ENCODE assay signal across 33 mouse cellular contexts in genomic region chr4:119261087-119261713, GRCm38 (mm10). TPM values are rescaled to one million over a fixed set of nuclear protein-coding genes. Genes with fewer than 3 reads are reported as not detected.
DNase-seq lines count a peak whose midpoint lies in the region; ATAC-seq and TF ChIP-seq lines count a peak whose summit lies in the region.
"Had no signal": no experiment of that assay in that cellular context is flagged by ENCODE, and none has a peak within 500 bp of the region (broad histone marks: within the 10 kb centered on the region; RNA-seq: fewer than 3 reads in every experiment).

No protein-coding gene starts in this region.

- H3K36me3 ChIP-seq in heart, embryonic 12.5 days: no peaks in the 10 kb centered on the region
- no peaks in the 10 kb centered on the region for H3K36me3 ChIP-seq in heart, embryonic 16.5 days (ENCODE audit: control insufficient read depth, insufficient read depth)
- no peaks in the 10 kb centered on the region for H3K36me3 ChIP-seq in midbrain, postnatal 0 days (ENCODE audit: insufficient read depth, low read length)
- H3K36me3 ChIP-seq: embryonic facial prominence, embryonic 10.5 days; embryonic facial prominence, embryonic 15.5 days; heart, embryonic 13.5 days; limb, embryonic 12.5 days; liver, embryonic 15.5 days; lung, embryonic 15.5 days; midbrain, embryonic 13.5 days had no signal

- H3K27ac ChIP-seq in heart, embryonic 12.5 days (ENCODE audit: poor library complexity, severe bottlenecking): no peak overlapping the region
- H3K27ac ChIP-seq in heart, embryonic 16.5 days (ENCODE audit: low read length): peak overlapping the region; percentile 49
- no peak overlapping the region for H3K27ac ChIP-seq in midbrain, postnatal 0 days (ENCODE audit: low read depth, low read length)
- H3K27ac ChIP-seq: embryonic facial prominence, embryonic 10.5 days; embryonic facial prominence, embryonic 15.5 days; forebrain, embryonic 13.5 days; heart, embryonic 13.5 days; limb, embryonic 12.5 days; liver, embryonic 15.5 days; lung, embryonic 15.5 days; midbrain, embryonic 13.5 days had no signal

- intact Hi-C loops in heart, postnatal 36 days (cut with DNase I): loop anchor here (1.0 kb wide), 1 partner anchor 13 kb away; no protein-coding TSS in a partner anchor

- H3K4me1 ChIP-seq in heart, embryonic 12.5 days (replicated peaks): peaks cover 12% of the 10 kb centered on the region
- H3K4me1 ChIP-seq in heart, embryonic 16.5 days (ENCODE audit: control insufficient read depth, insufficient read depth, low read length): no peaks in the 10 kb centered on the region
- peaks cover 6% of the 10 kb centered on the region for H3K4me1 ChIP-seq in lung, adult 2 months (ENCODE audit: control insufficient read depth, insufficient read depth, low read length)
- H3K4me1 ChIP-seq in midbrain, postnatal 0 days (ENCODE audit: insufficient read depth, low read length): no peaks in the 10 kb centered on the region
- H3K4me1 ChIP-seq: embryonic facial prominence, embryonic 15.5 days; forebrain, embryonic 13.5 days; limb, embryonic 12.5 days; lung, embryonic 15.5 days; midbrain, embryonic 13.5 days had no signal

- no peak overlapping the region for H3K4me3 ChIP-seq in heart, embryonic 12.5 days
- H3K4me3 ChIP-seq in heart, embryonic 16.5 days (ENCODE audit: low read length): no peak overlapping the region
- H3K4me3 ChIP-seq in lung, adult 2 months (replicated peaks; ENCODE audit: extremely low read depth, low read depth, low read length): no peak overlapping the region
- H3K4me3 ChIP-seq in midbrain, postnatal 0 days (ENCODE audit: low read depth, low read length): no peak overlapping the region
- H3K4me3 ChIP-seq: embryonic facial prominence, embryonic 10.5 days; embryonic facial prominence, embryonic 15.5 days; forebrain, embryonic 13.5 days; heart, embryonic 13.5 days; limb, embryonic 12.5 days; liver, embryonic 15.5 days; lung, embryonic 15.5 days; megakaryocyte, embryonic 14.5 days; midbrain, embryonic 13.5 days had no signal

- TF ChIP-seq POLR2A in lung, adult 2 months (IDR thresholded peaks at IDR 0.05; ENCODE audit: borderline replicate concordance, extremely low read depth, low read depth, low read length): 0 out of 2 replicates have a peak, but pooled peaks have one; percentile 12

- H3K4me2 ChIP-seq in heart, embryonic 12.5 days: no peak overlapping the region
- H3K4me2 ChIP-seq in heart, embryonic 16.5 days (ENCODE audit: low read depth, low read length): no peak overlapping the region
- H3K4me2 ChIP-seq in midbrain, postnatal 0 days (ENCODE audit: low read depth, low read length, poor library complexity, severe bottlenecking): no peak overlapping the region
- H3K4me2 ChIP-seq: embryonic facial prominence, embryonic 15.5 days; forebrain, embryonic 13.5 days; heart, embryonic 13.5 days; limb, embryonic 12.5 days; liver, embryonic 15.5 days; lung, embryonic 15.5 days; midbrain, embryonic 13.5 days had no signal

- no peaks in the 10 kb centered on the region for H3K9me3 ChIP-seq in heart, embryonic 12.5 days (replicated peaks)
- H3K9me3 ChIP-seq in heart, embryonic 16.5 days (replicated peaks; ENCODE audit: control insufficient read depth, low read length): no peaks in the 10 kb centered on the region
- H3K9me3 ChIP-seq in midbrain, postnatal 0 days (ENCODE audit: low read length): no peaks in the 10 kb centered on the region
- H3K9me3 ChIP-seq: embryonic facial prominence, embryonic 10.5 days; embryonic facial prominence, embryonic 15.5 days; forebrain, embryonic 13.5 days; heart, embryonic 13.5 days; limb, embryonic 12.5 days; liver, embryonic 15.5 days; lung, embryonic 15.5 days; megakaryocyte, embryonic 14.5 days; midbrain, embryonic 13.5 days had no signal

- no peak for ATAC-seq in heart, embryonic 12.5 days (ENCODE audit: insufficient number of reproducible peaks, low FRiP score)
- 0 out of 2 replicates have a peak, but pooled peaks have one; percentile 25 for ATAC-seq in heart, embryonic 16.5 days (replicated peaks; ENCODE audit: extremely low read depth, insufficient read depth, low FRiP score)
- ATAC-seq in midbrain, postnatal 0 days (ENCODE audit: low FRiP score): no peak
- ATAC-seq: forebrain, embryonic 13.5 days; hindbrain, embryonic 16.5 days; midbrain, embryonic 13.5 days; Patski had no signal

- 38% methylated on average over 7 of the region's 7 CpGs for WGBS in heart, embryonic 12.5 days
- 37% methylated on average over 7 of the region's 7 CpGs for WGBS in heart, embryonic 16.5 days
- WGBS in lung, adult 2 months: 37% methylated on average over 7 of the region's 7 CpGs
- WGBS in midbrain, postnatal 0 days: 67% methylated on average over 7 of the region's 7 CpGs

- no peak for TF ChIP-seq CTCF in lung, adult 2 months (IDR thresholded peaks at IDR 0.05; ENCODE audit: insufficient read depth, low read length)
- no peak for TF ChIP-seq CTCF in midbrain, postnatal 0 days (IDR thresholded peaks at IDR 0.05)

- no peaks in the 10 kb centered on the region for H3K27me3 ChIP-seq in heart, embryonic 12.5 days (replicated peaks)
- no peaks in the 10 kb centered on the region for H3K27me3 ChIP-seq in heart, embryonic 16.5 days (ENCODE audit: control insufficient read depth, insufficient read depth, low read length)
- H3K27me3 ChIP-seq in midbrain, postnatal 0 days (ENCODE audit: insufficient read depth, low read length): no peaks in the 10 kb centered on the region
- H3K27me3 ChIP-seq: embryonic facial prominence, embryonic 15.5 days; forebrain, embryonic 13.5 days; heart, embryonic 13.5 days; limb, embryonic 12.5 days; lung, embryonic 15.5 days; midbrain, embryonic 13.5 days; Patski had no signal

- H3K9ac ChIP-seq in heart, embryonic 12.5 days: no peak overlapping the region
- no peak overlapping the region for H3K9ac ChIP-seq in heart, embryonic 16.5 days (ENCODE audit: low read length)
- H3K9ac ChIP-seq in midbrain, postnatal 0 days (replicated peaks; ENCODE audit: low read length, poor library complexity, severe bottlenecking): no peak overlapping the region
- H3K9ac ChIP-seq: embryonic facial prominence, embryonic 15.5 days; forebrain, embryonic 13.5 days; heart, embryonic 13.5 days; limb, embryonic 12.5 days; liver, embryonic 15.5 days; lung, embryonic 15.5 days; midbrain, embryonic 13.5 days had no signal

- peak; percentile 97 for DNase-seq in heart, adult 11 months
- DNase-seq in heart, postnatal 36 days: no peak
- DNase-seq in lung, adult 2 months: no peak
- no peak for DNase-seq in lung, postnatal 10 days
- DNase-seq in lung, postnatal 36 days: peak; percentile 60
- no peak for DNase-seq in midbrain, postnatal 0 days (ENCODE audit: low spot score)
- DNase-seq: adrenal gland, postnatal 36 days; cerebellum, adult 2 months; cerebellum, postnatal 25 days; gastrocnemius, postnatal 36 days; kidney, adult 9 months; kidney, postnatal 14 days; layer of hippocampus, adult 9-11 months; thymus, adult 2 months; thymus, postnatal 36 days had no signal

RNA-seq across cellular contexts. Expression of gene Cldn19, which starts 6.0 kb away (rescaled TPM):
- polyA plus RNA-seq in heart, embryonic 12.5 days (2016; fragmentation: Nextera tagmentation; extraction: Ambion mirVana): not detected in 2 replicates
- not detected in 2 replicates for polyA plus RNA-seq in heart, embryonic 16.5 days (2015; fragmentation: Nextera tagmentation; extraction: Ambion mirVana)
- total RNA-seq in heart, postnatal 36 days (2021): not detected
- 1.2 TPM in 2 replicates for polyA plus RNA-seq in lung, adult 2 months (2012; rRNA removed)
- 2.7 and 4.5 TPM in 2 replicates for total RNA-seq in midbrain, postnatal 0 days (2014; rRNA removed)
- polyA plus RNA-seq in midbrain, postnatal 0 days (2015; fragmentation: Nextera tagmentation; extraction: Ambion mirVana): 0.75 and 0.77 TPM in 2 replicates
- total RNA-seq: liver, adult 2 months; MEL; monocyte, adult 5-6 weeks had no signal
- polyA plus RNA-seq: embryonic facial prominence, embryonic 10.5 days; heart, embryonic 13.5 days; intestine, embryonic 14.5 days; liver, adult 2 months; liver, embryonic 15.5 days; lung, embryonic 15.5 days had no signal

RNA-seq across cellular contexts. Expression of gene P3h1, which starts 28.5 kb away (rescaled TPM):
- polyA plus RNA-seq in heart, embryonic 12.5 days (2016; fragmentation: Nextera tagmentation; extraction: Ambion mirVana): 32.8 and 34.3 TPM in 2 replicates
- polyA plus RNA-seq in heart, embryonic 16.5 days (2015; fragmentation: Nextera tagmentation; extraction: Ambion mirVana): 28.2 and 29.3 TPM in 2 replicates
- 10 to 100 TPM; 13.3 to 15.1 TPM for total RNA-seq in heart, postnatal 36 days (2021)
- 22.4 and 24.0 TPM in 2 replicates for polyA plus RNA-seq in lung, adult 2 months (2012; rRNA removed)
- total RNA-seq in midbrain, postnatal 0 days (2014; rRNA removed): 14.9 and 15.0 TPM in 2 replicates
- 9.8 and 10.2 TPM in 2 replicates for polyA plus RNA-seq in midbrain, postnatal 0 days (2015; fragmentation: Nextera tagmentation; extraction: Ambion mirVana)

RNA-seq across cellular contexts. Expression of gene AU022252, which starts 28.7 kb away (rescaled TPM):
- 27.8 and 28.9 TPM in 2 replicates for polyA plus RNA-seq in heart, embryonic 12.5 days (2016; fragmentation: Nextera tagmentation; extraction: Ambion mirVana)
- polyA plus RNA-seq in heart, embryonic 16.5 days (2015; fragmentation: Nextera tagmentation; extraction: Ambion mirVana): 22.5 and 23.4 TPM in 2 replicates
- 10 to 100 TPM; 22.2 to 24.5 TPM for total RNA-seq in heart, postnatal 36 days (2021)
- polyA plus RNA-seq in lung, adult 2 months (2012; rRNA removed): 3.4 and 6.5 TPM in 2 replicates
- 13.6 and 30.0 TPM in 2 replicates for total RNA-seq in midbrain, postnatal 0 days (2014; rRNA removed)
- 20.1 and 22.1 TPM in 2 replicates for polyA plus RNA-seq in midbrain, postnatal 0 days (2015; fragmentation: Nextera tagmentation; extraction: Ambion mirVana)

RNA-seq across cellular contexts. Expression of gene Ybx1, which starts 33.2 kb away (rescaled TPM):
- 851 and 903 TPM in 2 replicates for polyA plus RNA-seq in heart, embryonic 12.5 days (2016; fragmentation: Nextera tagmentation; extraction: Ambion mirVana)
- polyA plus RNA-seq in heart, embryonic 16.5 days (2015; fragmentation: Nextera tagmentation; extraction: Ambion mirVana): 501 and 547 TPM in 2 replicates
- total RNA-seq in heart, postnatal 36 days (2021): 100 to 1,000 TPM; 786 to 814 TPM
- 158 and 195 TPM in 2 replicates for polyA plus RNA-seq in lung, adult 2 months (2012; rRNA removed)
- 678 and 724 TPM in 2 replicates for total RNA-seq in midbrain, postnatal 0 days (2014; rRNA removed)
- 971 and 1,006 TPM in 2 replicates for polyA plus RNA-seq in midbrain, postnatal 0 days (2015; fragmentation: Nextera tagmentation; extraction: Ambion mirVana)

RNA-seq across cellular contexts. Expression of gene Tmem269, which starts 43.2 kb away (rescaled TPM):
- polyA plus RNA-seq in heart, embryonic 12.5 days (2016; fragmentation: Nextera tagmentation; extraction: Ambion mirVana): 0.19 TPM in 1 of 2 replicates, not detected in the other
- 0.15 and 0.22 TPM in 2 replicates for polyA plus RNA-seq in heart, embryonic 16.5 days (2015; fragmentation: Nextera tagmentation; extraction: Ambion mirVana)
- not detected for total RNA-seq in heart, postnatal 36 days (2021)
- 0.25 and 0.28 TPM in 2 replicates for polyA plus RNA-seq in lung, adult 2 months (2012; rRNA removed)
- total RNA-seq in midbrain, postnatal 0 days (2014; rRNA removed): 0.11 TPM in 1 of 2 replicates, not detected in the other
- polyA plus RNA-seq in midbrain, postnatal 0 days (2015; fragmentation: Nextera tagmentation; extraction: Ambion mirVana): 0.43 and 0.83 TPM in 2 replicates
- total RNA-seq: adrenal gland, postnatal 36 days; gastrocnemius, postnatal 36 days; MEL; monocyte, adult 5-6 weeks had no signal
- polyA plus RNA-seq: forebrain, embryonic 13.5 days; heart, embryonic 13.5 days; hindbrain, embryonic 11.5 days; intestine, embryonic 14.5 days; limb, embryonic 12.5 days; liver, embryonic 15.5 days; lung, embryonic 15.5 days; Patski; thymus, adult 2 months had no signal

Comparison
In these comparisons a context has a peak if more than half of its experiments do, and no peak if none do; other contexts are left out.
1. DNase-seq: peak in heart, adult 11 months (single experiment) and lung, postnatal 36 days (single experiment); none in heart, postnatal 36 days (0 of 2), lung, adult 2 months (single experiment), lung, postnatal 10 days (single experiment) and midbrain, postnatal 0 days (single experiment).